ENCODE assay signal across 18 mouse cellular contexts in genomic region chr7:34444263-34444662, GRCm38 (mm10). TPM values are rescaled to one million over a fixed set of nuclear protein-coding genes. Genes with fewer than 3 reads are reported as not detected.
DNase-seq lines count a peak whose midpoint lies in the region; ATAC-seq lines count a peak whose summit lies in the region.
"Had no signal": no experiment of that assay in that cellular context is flagged by ENCODE, and none has a peak within 500 bp of the region (broad histone marks: within the 10 kb centered on the region; RNA-seq: fewer than 3 reads in every experiment).

No protein-coding gene starts in this region.

- ATAC-seq in hindbrain, embryonic 14.5 days (ENCODE audit: low FRiP score) = no peak
- ATAC-seq in midbrain, embryonic 13.5 days = 0 out of 2 replicates have a peak, but pooled peaks have one; percentile 55
- ATAC-seq: forebrain, embryonic 13.5 days; inflammation-experienced regulatory T-cells, adult 6 months had no signal

- peak overlapping the region; percentile 25 for H3K4me2 ChIP-seq in hindbrain, embryonic 14.5 days (replicated peaks)
- no peak overlapping the region for H3K4me2 ChIP-seq in midbrain, embryonic 13.5 days (replicated peaks)
- H3K4me2 ChIP-seq: embryonic facial prominence, embryonic 12.5 days; forebrain, embryonic 13.5 days had no signal

- no peaks in the 10 kb centered on the region for H3K9me3 ChIP-seq in hindbrain, embryonic 14.5 days (ENCODE audit: control insufficient read depth, low read length)
- no peaks in the 10 kb centered on the region for H3K9me3 ChIP-seq in hindbrain, embryonic 10.5 days
- H3K9me3 ChIP-seq in embryonic facial prominence, embryonic 10.5 days = no peaks in the 10 kb centered on the region
- no peaks in the 10 kb centered on the region for H3K9me3 ChIP-seq in midbrain, embryonic 13.5 days
- H3K9me3 ChIP-seq: embryonic facial prominence, embryonic 12.5 days; forebrain, embryonic 13.5 days had no signal

- H3K4me3 ChIP-seq in hindbrain, embryonic 14.5 days (replicated peaks; ENCODE audit: low read length) = no peak overlapping the region
- H3K4me3 ChIP-seq in hindbrain, embryonic 10.5 days = no peak overlapping the region
- H3K4me3 ChIP-seq in embryonic facial prominence, embryonic 10.5 days = no peak overlapping the region
- no peak overlapping the region for H3K4me3 ChIP-seq in midbrain, embryonic 13.5 days (replicated peaks)
- H3K4me3 ChIP-seq: embryonic facial prominence, embryonic 12.5 days; forebrain, embryonic 13.5 days; heart, adult 2 months; myocyte had no signal

- H3K4me1 ChIP-seq in hindbrain, embryonic 14.5 days (replicated peaks; ENCODE audit: control insufficient read depth, insufficient read depth, low read length) = no peaks in the 10 kb centered on the region
- H3K4me1 ChIP-seq in hindbrain, embryonic 10.5 days (replicated peaks) = no peaks in the 10 kb centered on the region
- H3K4me1 ChIP-seq in embryonic facial prominence, embryonic 10.5 days = no peaks in the 10 kb centered on the region
- no peaks in the 10 kb centered on the region for H3K4me1 ChIP-seq in midbrain, embryonic 13.5 days (replicated peaks)
- H3K4me1 ChIP-seq: embryonic facial prominence, embryonic 12.5 days; forebrain, embryonic 13.5 days had no signal

- H3K9ac ChIP-seq in hindbrain, embryonic 14.5 days = no peak overlapping the region
- H3K9ac ChIP-seq in midbrain, embryonic 13.5 days (replicated peaks) = no peak overlapping the region
- H3K9ac ChIP-seq: embryonic facial prominence, embryonic 12.5 days; forebrain, embryonic 13.5 days had no signal

- no peak overlapping the region for H3K27ac ChIP-seq in hindbrain, embryonic 14.5 days
- no peak overlapping the region for H3K27ac ChIP-seq in hindbrain, embryonic 10.5 days
- no peak overlapping the region for H3K27ac ChIP-seq in embryonic facial prominence, embryonic 10.5 days (replicated peaks)
- no peak overlapping the region for H3K27ac ChIP-seq in midbrain, embryonic 13.5 days
- H3K27ac ChIP-seq: embryonic facial prominence, embryonic 12.5 days; forebrain, embryonic 13.5 days; heart, adult 2 months had no signal

- no peaks in the 10 kb centered on the region for H3K36me3 ChIP-seq in hindbrain, embryonic 14.5 days (replicated peaks; ENCODE audit: control insufficient read depth, insufficient read depth)
- no peaks in the 10 kb centered on the region for H3K36me3 ChIP-seq in hindbrain, embryonic 10.5 days
- no peaks in the 10 kb centered on the region for H3K36me3 ChIP-seq in embryonic facial prominence, embryonic 10.5 days (replicated peaks)
- no peaks in the 10 kb centered on the region for H3K36me3 ChIP-seq in midbrain, embryonic 13.5 days
- H3K36me3 ChIP-seq: embryonic facial prominence, embryonic 12.5 days had no signal

- H3K27me3 ChIP-seq in hindbrain, embryonic 14.5 days (ENCODE audit: control insufficient read depth, insufficient read depth, low read length) = no peaks in the 10 kb centered on the region
- no peaks in the 10 kb centered on the region for H3K27me3 ChIP-seq in hindbrain, embryonic 10.5 days (ENCODE audit: insufficient read depth, poor library complexity, severe bottlenecking)
- no peaks in the 10 kb centered on the region for H3K27me3 ChIP-seq in embryonic facial prominence, embryonic 10.5 days (replicated peaks; ENCODE audit: low read depth, poor library complexity, severe bottlenecking)
- H3K27me3 ChIP-seq in midbrain, embryonic 13.5 days = no peaks in the 10 kb centered on the region
- H3K27me3 ChIP-seq: embryonic facial prominence, embryonic 12.5 days; forebrain, embryonic 13.5 days had no signal

- 33% methylated on average over 17 of the region's 17 CpGs for WGBS in hindbrain, embryonic 14.5 days
- WGBS in hindbrain, embryonic 10.5 days = 50% methylated on average over 17 of the region's 17 CpGs
- 53% methylated on average over 17 of the region's 17 CpGs for WGBS in embryonic facial prominence, embryonic 10.5 days
- 30% methylated on average over 17 of the region's 17 CpGs for WGBS in midbrain, embryonic 13.5 days

- DNase-seq in hindbrain, embryonic 14.5 days (ENCODE audit: low spot score) = no peak
- DNase-seq in hindbrain, embryonic 10.5 days (ENCODE audit: low spot score) = no peak
- peak; percentile 2 for DNase-seq in brain, adult 2 months (ENCODE audit: low read depth, low spot score)
- peak; percentile 20 for DNase-seq in embryonic facial prominence, embryonic 10.5 days (ENCODE audit: low spot score)
- no peak for DNase-seq in heart, adult 18-20 months
- no peak for DNase-seq in ovary, postnatal 36 days (ENCODE audit: low spot score)
- DNase-seq: adrenal gland, adult 8-10 months; cerebellum, adult 9-10 months; heart, adult 2 months; kidney, postnatal 36 days; layer of hippocampus, postnatal 36 days; lung, adult 2 months; right cerebral cortex, postnatal 14 days had no signal

RNA-seq across cellular contexts. Expression of gene Lsm14a, which starts 51.1 kb away (rescaled TPM):
- polyA plus RNA-seq in hindbrain, embryonic 14.5 days (2014; fragmentation: Nextera tagmentation; extraction: Ambion mirVana) = 38.2 and 38.7 TPM in 2 replicates
- 84.5 and 104 TPM in 2 replicates for polyA plus RNA-seq in hindbrain, embryonic 10.5 days (2016; fragmentation: Nextera tagmentation; extraction: Ambion mirVana)
- polyA plus RNA-seq in embryonic facial prominence, embryonic 10.5 days (2016; fragmentation: Nextera tagmentation; extraction: Ambion mirVana) = 87.5 and 92.9 TPM in 2 replicates
- polyA plus RNA-seq in midbrain, embryonic 13.5 days (2015; fragmentation: Nextera tagmentation; extraction: Ambion mirVana) = 79.7 and 85.3 TPM in 2 replicates
- 10 to 100 TPM; 84.8 to 86.9 TPM for total RNA-seq in heart, adult 18-20 months (2021)

Comparison
In these comparisons a context has a peak if more than half of its experiments do, and no peak if none do; other contexts are left out.
1. DNase-seq: peak in brain, adult 2 months (single experiment) and embryonic facial prominence, embryonic 10.5 days (single experiment); none in hindbrain, embryonic 14.5 days (single experiment), hindbrain, embryonic 10.5 days (single experiment), heart, adult 18-20 months (0 of 2) and ovary, postnatal 36 days (single experiment).